Mouse (Mus musculus) stomach, postnatal 0 days (tissue): Measurements from ENCODE around the gene Trmt10a.

Experiments used
- CTCF ChIP-seq: IDR thresholded peaks from 2 replicates; pipeline ENCODE4 v1.5.1; 2016; ENCODE audit warnings: antibody characterized with exemption, low read depth, mild to moderate bottlenecking, moderate library complexity
- EP300 ChIP-seq: optimal IDR thresholded peaks from 2 replicates; pipeline ENCODE3; 2016; ENCODE audit warnings: antibody characterized with exemption

DNA sequence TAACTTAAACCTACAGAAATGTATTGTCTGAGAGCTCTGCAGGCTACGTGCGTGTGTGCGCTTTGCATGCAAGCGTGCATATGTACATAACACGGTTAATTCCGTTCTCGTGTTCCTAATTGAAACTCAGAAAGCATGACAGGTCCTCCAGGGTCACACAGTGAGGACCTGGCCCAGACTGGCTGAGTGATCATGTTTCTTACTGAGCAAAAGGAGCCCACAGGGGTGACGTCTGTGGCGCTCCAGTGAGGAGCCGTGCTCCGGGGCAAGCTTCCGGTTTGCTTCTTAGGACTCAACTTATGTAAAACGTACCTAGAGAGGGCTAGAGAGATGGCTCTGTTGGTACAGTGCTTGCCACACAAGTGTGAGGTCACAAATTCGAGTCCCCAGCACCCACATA is 53.8 kb downstream of the Trmt10a start:
- no peak for TF ChIP-seq CTCF
- no peak for TF ChIP-seq EP300
